Mouse (Mus musculus): ENCODE measurements around the gene Msl2.
A peak's percentile ranks its signal among the peaks of the same experiment; 100 is the strongest.

The Msl2 gene

GRCm38 (mm10) chr9:101073987-101074331 is at the start of gene Msl2:
TSS of gene Msl2 (plus strand) at chr9:101074101.
- no peak for DNase-seq (ENCODE audit: low read depth)

DNA sequence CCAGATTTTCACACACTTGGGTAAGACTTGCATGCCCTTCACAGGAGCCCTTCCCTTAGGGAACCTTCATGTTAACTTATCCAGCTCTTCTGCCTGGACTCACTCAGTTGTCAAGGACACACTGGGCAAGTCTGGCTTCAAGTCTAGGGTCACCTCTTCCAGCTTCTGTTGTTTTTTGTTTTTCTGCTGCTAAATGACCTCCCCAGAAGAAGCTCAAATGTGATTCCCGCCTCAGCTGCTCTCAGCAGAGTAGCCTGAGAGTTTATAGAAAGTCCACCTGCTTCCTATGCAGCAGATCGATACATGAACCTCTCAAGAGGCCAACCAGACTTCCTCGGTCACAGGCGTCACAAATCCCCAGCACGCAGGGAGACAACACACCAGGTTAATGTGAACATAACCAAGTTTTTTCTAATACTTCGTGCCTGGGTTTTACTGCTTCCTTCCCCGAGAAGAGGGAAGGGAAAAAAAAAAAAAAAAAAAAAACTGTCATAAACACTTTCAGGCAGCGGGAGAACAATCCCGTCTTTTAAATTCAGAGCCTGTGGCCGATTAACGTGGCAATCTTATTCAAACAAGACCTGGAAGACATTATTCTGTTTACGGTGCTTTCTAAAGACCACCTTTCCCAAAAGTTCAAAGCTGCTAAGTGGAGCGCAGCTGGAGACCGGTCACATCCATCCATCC is 40.0 kb upstream of the Msl2 start:
- DNase-seq (ENCODE audit: low read depth): no peak

- peak; percentile 98 for DNase-seq (ENCODE audit: low read depth)
Measured at GRCm38 (mm10) chr9:101034448-101035098, 39.3 kb upstream of the Msl2 start, which contains the start of gene Pccb. TSS of gene Pccb (minus strand) at chr9:101034898.

GRCm38 (mm10) chr9:101035836-101036596 is 37.9 kb upstream of the Msl2 start:
- no peak for DNase-seq (ENCODE audit: low read depth)

- no peak for DNase-seq (ENCODE audit: low read depth)
Measured at GRCm38 (mm10) chr9:101036876-101037275, 37.0 kb upstream of the Msl2 start.

DNA sequence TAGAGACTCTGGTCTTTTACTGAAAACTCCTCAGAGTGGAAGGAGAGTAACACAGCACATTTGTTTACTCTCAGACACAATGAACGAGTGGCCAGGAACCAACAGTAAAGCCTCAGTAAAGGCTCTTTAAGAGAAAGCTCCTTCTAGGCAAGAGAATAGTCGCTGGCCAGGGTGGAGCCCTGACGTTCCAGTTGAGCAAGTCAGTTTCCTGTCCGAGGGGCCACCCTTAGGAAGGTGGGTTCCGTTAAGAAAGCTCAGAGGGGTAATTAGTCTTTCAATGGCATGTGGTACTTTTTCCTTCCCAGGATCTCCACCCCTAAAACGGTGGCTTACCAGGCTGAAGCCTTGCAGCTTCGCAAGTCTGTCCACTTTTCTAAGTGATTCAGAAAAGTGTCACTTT is 36.5 kb upstream of the Msl2 start:
- DNase-seq (ENCODE audit: low read depth): no peak

DNA sequence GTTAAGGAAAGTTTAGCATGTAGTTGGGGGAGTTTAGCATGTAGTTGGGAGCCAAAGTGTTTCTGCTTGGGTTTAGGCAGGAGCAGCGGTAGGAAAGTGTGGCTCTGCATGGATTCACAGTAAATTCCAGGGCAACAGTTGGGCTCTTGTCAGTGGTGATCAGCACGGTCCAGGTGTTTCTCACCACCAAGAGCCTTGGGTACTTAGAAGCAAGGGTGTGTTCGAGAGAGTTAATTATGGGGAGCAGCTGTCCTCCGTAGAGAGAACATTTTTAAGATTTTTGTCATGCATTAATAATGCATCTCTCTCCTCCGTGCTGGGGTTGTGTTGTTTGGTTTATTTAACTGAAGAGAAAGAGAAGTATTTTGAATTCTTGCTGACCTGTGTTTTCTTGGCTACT is 35.3 kb upstream of the Msl2 start:
- no peak for DNase-seq (ENCODE audit: low read depth)

DNA sequence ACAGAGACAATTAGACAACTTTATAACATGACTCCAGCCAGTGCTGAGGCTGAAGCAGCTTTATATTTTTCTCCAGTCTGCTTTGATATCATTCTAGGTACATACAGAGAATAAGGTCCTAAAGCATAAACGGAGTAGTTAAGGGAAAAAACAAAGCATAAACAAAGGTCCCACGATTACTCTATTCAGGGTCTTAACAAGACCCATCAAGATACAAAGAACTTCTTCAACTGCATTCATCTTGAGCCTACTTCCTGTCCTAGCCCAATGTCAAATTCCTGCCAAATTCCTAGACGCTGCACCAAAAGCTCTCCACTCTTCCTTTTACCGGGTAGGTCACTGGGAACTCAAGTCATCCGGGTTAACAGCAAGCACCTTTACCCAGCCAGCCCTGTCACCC is 32.4 kb upstream of the Msl2 start:
- no peak for DNase-seq (ENCODE audit: low read depth)

DNA sequence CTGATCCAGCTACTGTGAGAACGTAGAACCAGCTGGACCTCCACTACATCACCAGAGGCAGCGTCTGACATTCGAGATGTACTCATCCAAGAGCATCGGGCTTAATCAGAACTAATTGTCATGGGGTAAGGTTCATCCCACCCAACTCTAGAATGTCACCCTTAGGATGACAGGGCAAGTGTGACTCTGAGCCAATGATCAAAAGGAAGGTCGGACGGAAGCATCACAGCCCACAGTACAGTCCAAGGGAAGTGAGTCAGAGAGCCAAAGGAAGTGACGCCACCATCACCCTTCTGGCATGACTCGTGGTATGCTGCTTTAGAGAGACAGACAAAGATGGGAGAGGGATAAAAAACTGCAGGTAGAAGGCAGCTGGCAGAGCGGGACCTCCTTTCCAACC is 31.7 kb upstream of the Msl2 start:
- no peak for DNase-seq (ENCODE audit: low read depth)

DNA sequence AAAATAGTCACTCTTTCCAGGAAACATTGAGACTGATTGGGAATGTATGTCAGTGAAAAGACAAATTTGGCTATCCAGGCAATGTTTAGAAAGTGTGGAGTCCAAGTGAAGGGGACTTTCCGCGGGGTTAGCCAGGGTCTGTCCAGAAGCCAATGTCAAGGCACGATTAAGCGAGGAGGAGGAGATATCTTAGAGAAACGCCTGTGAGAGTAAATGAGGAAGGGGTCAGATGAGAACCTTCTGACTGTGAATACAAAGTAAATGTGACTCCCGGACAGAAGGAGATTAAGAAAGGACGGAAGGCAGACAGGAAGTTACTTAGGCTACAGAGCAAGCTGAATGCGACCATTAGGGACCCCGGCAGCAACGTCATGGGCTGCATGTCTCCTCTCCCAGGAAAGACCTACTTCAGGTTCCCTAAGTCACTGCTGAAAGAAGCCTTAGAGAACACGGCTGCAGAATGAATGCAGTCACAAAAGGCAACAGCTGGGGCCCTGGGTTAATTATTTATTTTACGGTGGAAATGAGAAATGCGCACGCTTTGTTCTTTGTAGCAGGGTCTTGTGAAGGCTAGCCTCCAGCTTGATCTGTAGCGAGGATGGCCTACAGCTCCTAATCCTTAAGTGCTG is 28.1 kb upstream of the Msl2 start:
- no peak for DNase-seq (ENCODE audit: low read depth)

DNA sequence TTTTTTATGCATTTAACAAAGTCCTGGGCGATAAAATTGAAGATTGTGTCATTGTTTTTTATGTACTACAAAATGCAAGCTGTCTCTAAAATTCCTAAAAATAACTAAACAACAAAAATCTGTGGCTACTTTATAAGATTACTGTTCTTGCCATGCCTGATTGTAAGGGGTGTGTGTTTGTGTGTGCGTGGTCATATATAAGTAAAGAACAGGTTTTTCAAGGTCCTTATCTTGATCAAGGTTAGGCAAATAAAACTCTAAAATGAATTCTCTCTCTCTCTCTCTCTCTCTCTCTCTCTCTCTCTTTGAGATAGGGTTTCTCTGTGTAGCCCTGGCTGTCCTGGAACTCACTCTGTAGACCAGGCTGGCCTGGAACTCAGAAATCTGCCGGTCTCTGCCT is 21.9 kb upstream of the Msl2 start:
- no peak for DNase-seq (ENCODE audit: low read depth)

DNA sequence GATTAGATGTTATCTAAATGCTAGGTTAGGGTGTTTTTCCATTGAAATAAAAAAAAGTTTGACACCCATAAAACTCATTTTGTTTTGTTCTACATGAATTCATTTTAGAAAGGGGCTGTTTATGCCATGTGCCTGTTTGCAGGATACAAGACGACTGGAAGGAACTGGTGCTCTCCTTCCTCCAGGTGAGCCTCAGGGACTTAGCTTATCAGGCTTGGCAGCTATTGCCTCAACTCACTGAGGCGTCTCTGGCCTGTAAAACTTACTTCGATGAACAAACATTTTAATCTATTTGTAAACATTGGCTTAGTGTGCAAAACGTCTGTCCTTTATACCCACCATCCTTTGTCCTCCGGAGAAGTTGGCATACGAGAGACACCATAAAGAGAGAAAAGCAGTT is 21.2 kb upstream of the Msl2 start:
- no peak for DNase-seq (ENCODE audit: low read depth)

DNA sequence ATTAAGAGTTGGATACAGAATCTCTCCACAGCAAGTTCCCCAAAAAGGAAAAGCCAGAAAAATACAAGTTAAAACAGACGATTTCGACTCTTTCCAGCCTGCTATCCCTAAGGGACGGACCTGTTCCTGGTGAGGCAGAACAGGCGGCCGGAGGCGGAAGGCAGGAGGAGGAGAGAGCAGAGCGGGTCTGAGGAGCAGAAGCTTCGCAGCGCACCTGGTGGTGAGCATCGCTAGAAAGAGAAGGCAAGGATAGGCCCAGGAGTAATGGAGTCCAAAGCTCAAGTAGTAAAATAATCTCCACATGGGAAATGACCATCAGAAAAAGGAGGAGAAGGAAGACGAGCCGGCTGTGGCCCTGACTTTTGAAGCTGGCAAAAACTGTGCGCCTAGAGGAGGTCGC is 20.6 kb upstream of the Msl2 start:
- no peak for DNase-seq (ENCODE audit: low read depth)

DNA sequence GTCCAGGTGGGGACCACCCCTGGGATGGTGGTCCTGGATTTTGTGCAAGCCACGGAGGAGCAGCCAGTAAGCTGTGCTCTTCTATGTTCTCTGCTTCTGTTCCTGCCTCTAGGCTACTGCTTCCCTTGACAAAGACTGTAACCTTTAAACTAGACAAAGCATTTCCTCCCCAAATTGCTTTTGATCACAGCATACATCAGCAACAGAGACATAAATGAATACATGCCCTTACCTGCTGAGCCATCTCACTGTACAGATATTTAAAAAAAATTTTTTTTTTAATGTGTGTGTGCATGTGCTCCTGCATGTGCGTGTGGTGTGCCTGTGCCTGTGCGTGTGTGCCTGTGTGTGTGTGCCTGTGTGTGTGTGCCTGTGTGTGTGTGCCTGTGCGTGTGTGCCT is 16.7 kb upstream of the Msl2 start:
- no peak for DNase-seq (ENCODE audit: low read depth)

GRCm38 (mm10) chr9:101061035-101061434 is 12.9 kb upstream of the Msl2 start:
- DNase-seq (ENCODE audit: low read depth): no peak

GRCm38 (mm10) chr9:101062253-101062780 is 11.6 kb upstream of the Msl2 start:
- DNase-seq (ENCODE audit: low read depth): no peak

- DNase-seq (ENCODE audit: low read depth): no peak
Measured at GRCm38 (mm10) chr9:101065076-101065602, 8.8 kb upstream of the Msl2 start.

GRCm38 (mm10) chr9:101069781-101070180 is 4.1 kb upstream of the Msl2 start:
- DNase-seq (ENCODE audit: low read depth): peak; percentile 24

DNA sequence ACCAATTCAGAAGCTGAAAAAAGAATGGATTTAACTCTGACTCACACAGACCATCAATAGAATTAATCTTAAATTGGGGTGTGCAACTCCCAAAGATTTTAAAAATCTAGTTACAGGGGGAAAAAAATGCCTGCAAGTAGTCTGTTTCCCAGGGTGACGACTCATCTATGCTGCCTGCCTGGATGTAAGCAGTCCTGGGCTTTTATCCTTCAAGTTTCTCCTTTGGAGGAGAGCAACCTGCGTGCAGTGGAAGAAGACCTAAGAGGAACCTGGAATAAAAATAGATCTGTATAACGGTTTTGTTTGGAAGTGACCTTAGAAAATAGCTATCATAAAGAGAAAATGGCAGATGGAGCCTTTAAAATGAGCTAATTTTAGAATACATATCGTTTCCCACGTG is 1.4 kb upstream of the Msl2 start:
- peak; percentile 38 for DNase-seq (ENCODE audit: low read depth)

DNA sequence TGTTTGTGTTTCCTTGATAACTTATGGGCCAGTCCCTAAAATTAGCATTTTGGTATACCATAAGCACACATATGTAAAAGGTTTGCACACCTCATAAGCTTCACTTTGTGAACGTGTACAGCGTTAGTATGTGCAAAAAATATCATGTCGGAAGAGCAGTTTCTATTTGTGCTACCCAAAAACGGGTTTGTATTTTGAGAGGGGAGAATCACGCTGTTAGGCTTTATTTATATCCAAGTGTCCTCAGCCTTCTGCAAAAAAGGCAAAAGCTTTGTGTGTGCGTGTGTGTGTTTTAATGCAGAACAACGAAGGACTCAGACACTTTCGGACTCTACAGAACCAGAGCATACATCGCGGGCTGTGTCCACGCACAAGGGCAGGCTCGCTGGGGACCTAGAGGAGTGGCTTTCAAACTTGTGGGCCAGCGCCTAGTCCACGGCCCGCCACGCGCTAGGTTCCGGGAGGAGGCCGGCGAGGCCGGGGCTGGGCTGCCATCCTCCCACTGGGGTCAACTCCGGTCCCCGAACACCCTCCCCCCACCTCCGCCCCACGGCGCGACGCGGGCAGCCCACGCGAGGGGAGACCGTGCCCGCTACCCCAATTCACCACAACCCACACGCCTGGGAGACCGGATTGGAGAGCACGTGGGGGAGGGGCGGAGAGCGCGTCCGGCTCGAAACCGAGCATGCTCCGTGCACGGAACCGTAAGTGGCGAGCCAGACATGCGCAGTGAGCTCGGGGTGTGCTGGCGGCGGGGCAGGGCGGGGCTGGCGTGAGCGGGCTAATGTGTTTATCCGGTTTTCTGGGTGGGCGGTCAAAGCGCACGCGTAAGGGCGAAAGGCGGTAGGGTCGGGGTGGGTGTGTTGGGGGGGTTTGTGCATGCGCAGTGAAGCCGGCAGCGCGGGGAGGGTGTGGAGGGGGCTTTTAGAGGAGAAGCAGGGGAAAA is 587 bp upstream of the Msl2 start:
- peak; percentile 98 for DNase-seq (ENCODE audit: low read depth)

Measured in NIH3T3 (cell line).